Mouse (Mus musculus) embryonic fibroblast, embryonic 13.5 days (primary cell): ENCODE measurements at regions not wholly inside any gene's neighbourhood (a gene's known extent, or its start where the extent isn't known, plus 50 kb on each side); places are given as distances from the start of the nearest gene placed in this dataset.

Experiments used
- H3K27ac ChIP-seq: 2 replicates; pipeline ENCODE4 v1.5.1; 2012; ENCODE audit warnings: low read length, control low read depth, inconsistent platforms; ENCODE audit not compliant: insufficient read depth
- H3K4me1 ChIP-seq: 2 replicates; pipeline ENCODE4 v1.6.1; 2011; ENCODE audit warnings: low read length; ENCODE audit not compliant: control insufficient read depth, insufficient read depth
- H3K4me3 ChIP-seq: 2 replicates; pipeline ENCODE4 v1.5.1; 2011; ENCODE audit warnings: mild to moderate bottlenecking, control low read depth, low read length; ENCODE audit not compliant: insufficient read depth
- CTCF ChIP-seq: IDR thresholded peaks from 2 replicates; pipeline ENCODE4 v1.5.1; 2011; ENCODE audit warnings: mild to moderate bottlenecking, control low read depth, low read length, moderate library complexity, borderline replicate concordance; ENCODE audit not compliant: insufficient read depth
- POLR2A ChIP-seq: IDR thresholded peaks from 2 replicates; pipeline ENCODE4 v1.6.1; 2011; ENCODE audit warnings: low read depth, mild to moderate bottlenecking, control low read depth, low read length, moderate library complexity

- Histone ChIP-seq H3K4me3 (no peak overlapping the region), H3K4me1 (no peaks in the 10 kb centered on the region), H3K27ac (no peak overlapping the region)
- no peak for TF ChIP-seq POLR2A
- no peak for TF ChIP-seq CTCF
Observed at GRCm38 (mm10) chr1:126898484-126898883, 67.9 kb upstream of the Nckap5 start.

DNA sequence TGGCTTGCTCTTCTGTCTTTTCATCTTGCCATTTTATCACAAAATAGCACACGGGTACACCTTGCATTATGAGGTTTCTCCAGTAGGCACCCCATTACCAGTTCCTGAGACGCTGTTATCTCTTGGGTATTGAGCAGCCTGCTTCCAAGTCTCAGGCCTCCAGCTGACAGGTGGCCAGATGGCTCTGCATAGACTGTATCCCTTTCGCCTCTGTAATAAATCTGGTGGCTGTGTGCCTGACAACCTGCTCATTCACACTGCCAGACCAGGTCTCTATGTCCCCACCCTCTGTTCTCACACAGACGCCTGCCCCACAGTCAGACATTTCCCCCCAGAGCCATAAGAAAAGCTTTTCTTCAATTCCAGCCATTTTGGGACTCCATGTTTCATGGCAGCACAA is 66.3 kb upstream of the Nckap5 start:
- no peak for TF ChIP-seq POLR2A
- TF ChIP-seq CTCF: no peak
- no peak overlapping the region for H3K4me3 ChIP-seq

GRCm38 (mm10) chr1:126880801-126881200 is 50.2 kb upstream of the Nckap5 start:
- no peak overlapping the region for H3K27ac ChIP-seq
- TF ChIP-seq POLR2A (no peak), CTCF (no peak)
- no peak overlapping the region for H3K4me3 ChIP-seq
- no peaks in the 10 kb centered on the region for H3K4me1 ChIP-seq

More for the DNA sequence above, 66.3 kb upstream of the Nckap5 start:
- Histone ChIP-seq H3K4me1 (no peaks in the 10 kb centered on the region), H3K27ac (no peak overlapping the region)
